Mouse (Mus musculus) stomach, embryonic 16.5 days (tissue): ENCODE data around the gene Dnah8. TPM values are rescaled to one million over a fixed set of nuclear protein-coding genes. Genes with fewer than 3 reads are reported as not detected.

Experiments
- ATAC-seq: fragments of 200-750 bp; cut with Nextera tagmentation; 2 replicates; pipeline ENCODE4 v1.8.0; 2017; ENCODE audit warnings: moderate number of reproducible peaks, moderate TSS enrichment; ENCODE audit not compliant: insufficient read depth, low FRiP score
- H3K27ac ChIP-seq: fragments of 300-500 bp; sonication (generic); 2 replicates; pipeline ENCODE4 v1.5.1; 2014; ENCODE audit warnings: low read length
- H3K27me3 ChIP-seq: fragments of 300-500 bp; sonication (generic); 2 replicates; pipeline ENCODE4 v1.6.1; 2014; ENCODE audit warnings: low read length, control low read depth, mixed read lengths; ENCODE audit not compliant: control insufficient read depth, insufficient read depth
- H3K36me3 ChIP-seq: fragments of 300-500 bp; sonication (generic); 2 replicates; pipeline ENCODE4 v1.6.1; 2014; ENCODE audit warnings: low read length; ENCODE audit not compliant: control insufficient read depth, insufficient read depth
- H3K4me1 ChIP-seq: fragments of 300-500 bp; sonication (generic); 2 replicates; pipeline ENCODE4 v1.6.1; 2014; ENCODE audit warnings: low read length, control low read depth, mixed read lengths; ENCODE audit not compliant: control insufficient read depth, insufficient read depth
- H3K4me2 ChIP-seq: fragments of 300-500 bp; sonication (generic); 2 replicates; pipeline ENCODE4 v1.6.1; 2014; ENCODE audit warnings: low read depth, low read length, mixed read lengths
- H3K4me3 ChIP-seq: fragments of 300-500 bp; sonication (generic); replicated peaks from 2 replicates; pipeline ENCODE4 v1.5.1; 2014; ENCODE audit warnings: mild to moderate bottlenecking, low read length
- H3K9ac ChIP-seq: fragments of 300-500 bp; sonication (generic); 2 replicates; pipeline ENCODE4 v1.6.1; 2014; ENCODE audit warnings: low read length
- H3K9me3 ChIP-seq: fragments of 300-500 bp; sonication (generic); replicated peaks from 2 replicates; pipeline ENCODE4 v1.6.1; 2016; ENCODE audit warnings: low read length, control low read depth; ENCODE audit not compliant: control insufficient read depth
- WGBS: fragments of 180-500 bp; shearing (Covaris S2); extraction: QIAGEN DNeasy Blood & Tissue Kit; methylation state at CpG from one replicate; pipeline ENCODE4 v1.1.7; 2014; 5-methylcytosine and 5-hydroxymethylcytosine counted together
- polyA plus RNA-seq: library from polyadenylated mRNA; unstranded; fragments of >200 nt; fragmentation: Nextera tagmentation; extraction: Ambion mirVana; gene quantifications from 2 replicates; pipeline ENCODE4 v1.2.1, GENCODE M21; 2015

The Dnah8 gene
- polyA plus RNA-seq, 1 experiment from 2014 or later = 1.7 TPM

DNA sequence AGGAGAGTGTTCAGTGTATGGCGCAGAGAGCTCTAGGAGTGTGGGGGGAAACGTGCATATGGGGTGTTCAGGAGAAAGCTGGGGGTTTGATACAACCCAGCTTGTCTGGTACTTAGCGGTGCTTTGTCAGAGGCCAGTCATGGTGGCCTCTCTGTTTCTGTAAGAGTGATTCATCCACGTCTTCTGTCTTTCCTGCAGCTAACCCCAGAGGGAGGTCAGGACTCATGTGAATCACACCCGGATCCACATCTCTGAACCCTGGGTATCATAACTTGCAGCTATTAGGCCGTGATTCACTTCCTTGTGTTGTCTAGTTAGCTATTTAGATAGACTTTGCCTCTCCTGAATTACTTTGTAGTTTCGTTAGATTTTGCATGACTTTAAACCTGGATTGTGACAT is 223.3 kb downstream of the Dnah8 start:
- Histone ChIP-seq H3K9ac (no peak overlapping the region), H3K36me3 (no peaks in the 10 kb centered on the region), H3K4me3 (no peak overlapping the region), H3K27me3 (no peaks in the 10 kb centered on the region), H3K27ac (no peak overlapping the region), H3K9me3 (no peaks in the 10 kb centered on the region), H3K4me2 (no peak overlapping the region), H3K4me1 (no peaks in the 10 kb centered on the region)
- ATAC-seq = no peak
- 75% methylated on average over 7 of the region's 7 CpGs for WGBS

DNA sequence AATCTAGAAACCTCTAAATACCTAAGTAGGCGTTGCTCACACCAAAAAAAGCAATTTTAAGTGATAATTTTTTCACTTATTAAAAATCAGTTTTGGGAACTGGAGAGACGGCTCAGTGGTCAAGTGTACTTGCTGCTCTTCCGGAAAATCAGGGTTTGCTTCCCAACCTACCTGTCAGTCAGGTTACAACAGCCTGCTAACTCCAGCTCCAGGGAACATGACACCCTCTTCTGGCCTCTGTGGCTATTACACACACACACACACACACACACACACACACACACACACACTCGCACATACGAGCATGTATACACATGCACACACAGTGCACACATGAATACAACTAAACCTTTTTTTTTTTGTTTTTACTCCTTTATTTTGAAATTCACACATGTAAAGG is 223.9 kb downstream of the Dnah8 start:
- Histone ChIP-seq H3K9me3 (no peaks in the 10 kb centered on the region), H3K27ac (no peak overlapping the region), H3K4me2 (no peak overlapping the region), H3K27me3 (no peaks in the 10 kb centered on the region), H3K4me1 (no peaks in the 10 kb centered on the region), H3K36me3 (no peaks in the 10 kb centered on the region), H3K9ac (no peak overlapping the region), H3K4me3 (no peak overlapping the region)
- WGBS = 95% methylated on average over 5 of the region's 5 CpGs
- no peak for ATAC-seq

DNA sequence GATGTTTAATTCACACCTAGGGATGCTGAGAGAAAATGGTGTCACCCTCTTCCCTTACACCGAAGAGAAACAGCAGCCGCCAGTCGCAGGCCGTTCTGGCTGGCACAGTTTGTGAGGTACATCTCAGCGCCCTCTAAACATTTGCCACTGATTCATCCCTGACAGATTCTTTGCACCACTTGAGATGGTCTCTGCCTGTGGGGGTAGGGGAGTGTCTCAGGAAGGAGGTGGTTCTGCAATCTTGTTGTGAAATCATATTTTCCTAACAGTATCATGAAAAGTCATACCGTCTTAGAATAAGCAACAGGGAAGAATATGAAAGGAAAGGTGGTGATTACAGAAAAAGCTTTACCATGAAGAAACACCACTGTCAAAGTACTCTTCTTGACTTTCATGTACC is 224.7 kb downstream of the Dnah8 start:
- no peak overlapping the region for H3K4me2 ChIP-seq
- H3K9ac ChIP-seq = no peak overlapping the region
- no peaks in the 10 kb centered on the region for H3K27me3 ChIP-seq
- no peaks in the 10 kb centered on the region for H3K36me3 ChIP-seq
- H3K27ac ChIP-seq = no peak overlapping the region
- no peaks in the 10 kb centered on the region for H3K9me3 ChIP-seq
- ATAC-seq = no peak
- H3K4me3 ChIP-seq = no peak overlapping the region
- H3K4me1 ChIP-seq = no peaks in the 10 kb centered on the region
- 86% methylated on average over 6 of the region's 6 CpGs for WGBS

GRCm38 (mm10) chr17:30849813-30850212 is 225.7 kb downstream of the Dnah8 start:
- Histone ChIP-seq H3K4me1 (no peaks in the 10 kb centered on the region), H3K36me3 (no peaks in the 10 kb centered on the region), H3K4me2 (no peak overlapping the region), H3K27me3 (no peaks in the 10 kb centered on the region), H3K9ac (no peak overlapping the region), H3K9me3 (no peaks in the 10 kb centered on the region), H3K4me3 (no peak overlapping the region), H3K27ac (no peak overlapping the region)
- ATAC-seq = no peak
- WGBS = 94% methylated on average over 12 of the region's 12 CpGs

GRCm38 (mm10) chr17:30852345-30852744 is 228.2 kb downstream of the Dnah8 start:
- no peaks in the 10 kb centered on the region for H3K36me3 ChIP-seq
- no peak overlapping the region for H3K27ac ChIP-seq
- H3K4me1 ChIP-seq = no peaks in the 10 kb centered on the region
- H3K27me3 ChIP-seq = no peaks in the 10 kb centered on the region
- no peak overlapping the region for H3K9ac ChIP-seq
- H3K4me2 ChIP-seq = no peak overlapping the region
- no peak for ATAC-seq
- no peaks in the 10 kb centered on the region for H3K9me3 ChIP-seq
- H3K4me3 ChIP-seq = no peak overlapping the region

GRCm38 (mm10) chr17:30857347-30857746 is 233.2 kb downstream of the Dnah8 start:
- H3K36me3 ChIP-seq = no peaks in the 10 kb centered on the region
- no peak overlapping the region for H3K4me2 ChIP-seq
- no peak overlapping the region for H3K4me3 ChIP-seq
- no peak overlapping the region for H3K9ac ChIP-seq
- no peaks in the 10 kb centered on the region for H3K9me3 ChIP-seq
- no peaks in the 10 kb centered on the region for H3K27me3 ChIP-seq
- no peak for ATAC-seq
- H3K4me1 ChIP-seq = peaks cover 7% of the 10 kb centered on the region; the same call in 1 of the 2 replicates
- no peak overlapping the region for H3K27ac ChIP-seq
- 83% methylated on average over 5 of the region's 5 CpGs for WGBS

DNA sequence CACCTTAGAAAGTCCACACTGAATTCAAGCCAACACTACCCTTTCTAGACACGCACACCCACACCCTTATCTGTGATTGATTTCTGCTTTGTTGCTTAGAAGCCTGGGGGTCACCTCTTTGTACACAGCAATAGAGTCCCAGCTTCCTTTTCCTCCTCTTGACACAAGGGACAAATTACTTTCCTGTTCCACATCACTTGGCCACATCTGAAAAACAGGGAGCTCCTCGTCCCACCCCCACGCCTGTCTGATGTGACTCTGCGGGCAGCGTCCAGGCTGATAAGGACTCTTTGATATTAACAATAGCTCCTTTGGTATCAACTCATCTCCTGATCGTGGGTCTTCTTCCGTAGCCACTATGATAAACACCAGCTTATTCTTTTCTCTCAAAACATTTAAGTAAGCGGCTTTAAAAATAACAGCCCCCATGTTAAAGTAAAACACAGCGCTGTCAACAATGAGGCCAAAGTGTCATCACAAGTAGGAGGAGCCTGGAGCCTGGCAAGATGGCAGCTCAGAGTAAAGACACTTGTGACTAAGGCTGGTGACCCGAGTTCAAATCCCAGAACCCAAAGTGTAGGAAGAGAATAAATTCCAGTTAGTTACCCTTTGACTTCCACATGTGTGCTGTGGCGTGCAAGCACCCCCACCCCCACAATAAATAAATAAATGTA is 234.6 kb downstream of the Dnah8 start:
- no peaks in the 10 kb centered on the region for H3K27me3 ChIP-seq
- no peak overlapping the region for H3K27ac ChIP-seq
- WGBS = 44% methylated on average over 11 of the region's 11 CpGs
- no peak for ATAC-seq
- no peak overlapping the region for H3K4me2 ChIP-seq
- no peaks in the 10 kb centered on the region for H3K36me3 ChIP-seq
- no peak overlapping the region for H3K9ac ChIP-seq
- H3K4me3 ChIP-seq = no peak overlapping the region
- peaks cover 7% of the 10 kb centered on the region; the same call in 1 of the 2 replicates for H3K4me1 ChIP-seq
- H3K9me3 ChIP-seq = no peaks in the 10 kb centered on the region

DNA sequence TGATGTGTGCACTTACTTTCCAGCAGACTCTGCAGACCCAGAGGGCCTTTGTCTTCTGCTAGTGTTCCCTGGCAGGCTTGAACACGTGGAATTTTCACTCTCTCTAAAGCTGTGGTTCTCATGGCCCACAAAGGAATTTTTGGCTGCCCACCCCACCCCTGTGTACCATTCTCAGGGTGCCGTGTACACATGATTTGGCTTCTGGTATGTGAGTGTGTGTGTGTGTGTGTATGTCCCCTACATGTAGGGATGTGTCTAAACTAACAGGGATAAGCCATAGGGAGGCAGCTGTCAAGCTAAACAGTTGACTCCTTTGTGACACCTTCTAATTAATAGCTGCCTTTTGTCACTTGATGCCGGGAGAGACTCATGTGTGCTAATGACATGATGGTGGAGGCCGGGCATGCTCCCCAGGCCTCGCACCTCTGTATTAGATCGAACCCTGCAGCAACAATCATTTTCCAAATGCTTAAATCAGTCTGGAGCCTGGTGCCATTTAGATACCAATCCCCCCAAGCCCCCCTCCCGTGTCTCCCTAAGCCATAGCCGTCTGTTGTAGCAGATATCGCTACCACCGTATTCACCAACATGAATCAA is 235.9 kb downstream of the Dnah8 start:
- Histone ChIP-seq H3K36me3 (no peaks in the 10 kb centered on the region), H3K27me3 (no peaks in the 10 kb centered on the region), H3K27ac (no peak overlapping the region), H3K4me3 (no peak overlapping the region), H3K4me1 (peaks cover 7% of the 10 kb centered on the region; the same call in 1 of the 2 replicates), H3K9ac (no peak overlapping the region), H3K9me3 (no peaks in the 10 kb centered on the region), H3K4me2 (no peak overlapping the region)
- ATAC-seq = no peak
- 55% methylated on average over 10 of the region's 10 CpGs for WGBS

DNA sequence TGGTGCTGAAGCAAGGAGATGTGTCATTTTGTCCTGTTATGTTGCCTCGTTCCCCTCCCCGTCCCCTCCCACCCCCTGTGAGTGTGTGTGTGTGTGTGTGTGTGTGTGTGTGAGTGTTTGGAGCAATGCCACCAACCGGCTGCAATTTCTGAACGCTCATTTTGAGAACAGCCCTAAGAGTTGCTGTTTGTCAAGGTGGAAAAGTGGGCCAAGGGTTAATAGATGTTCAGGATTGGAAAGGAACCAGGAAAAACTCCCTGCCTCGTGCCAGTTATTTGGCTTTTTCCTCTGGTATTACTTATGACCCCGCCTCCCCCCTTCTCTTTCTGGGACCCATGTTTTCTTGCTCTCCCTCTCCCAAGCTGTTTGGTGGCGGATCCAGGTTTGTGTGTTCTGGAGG is 236.5 kb downstream of the Dnah8 start:
- Histone ChIP-seq H3K9me3 (no peaks in the 10 kb centered on the region), H3K27me3 (no peaks in the 10 kb centered on the region), H3K4me3 (no peak overlapping the region), H3K27ac (no peak overlapping the region), H3K4me2 (no peak overlapping the region), H3K9ac (no peak overlapping the region), H3K4me1 (peaks cover 7% of the 10 kb centered on the region; the same call in 1 of the 2 replicates), H3K36me3 (no peaks in the 10 kb centered on the region)
- no peak for ATAC-seq
- WGBS = 60% methylated on average over 7 of the region's 7 CpGs
